Mouse (Mus musculus) cerebellum, adult 2 months (tissue): ENCODE measurements around the gene B3gnt8.

ENCODE experiments used
- CTCF ChIP-seq: fragments of 200-500 bp; IDR thresholded peaks from 2 replicates; pipeline ENCODE4 v1.5.1; 2011; ENCODE audit warnings: low read depth, mild to moderate bottlenecking, control low read depth, low read length, moderate library complexity, borderline replicate concordance; ENCODE audit not compliant: insufficient read depth
- POLR2A ChIP-seq: fragments of 200-500 bp; IDR thresholded peaks from 2 replicates; pipeline ENCODE4 v1.6.1; 2011; ENCODE audit warnings: low read length, control low read depth, borderline replicate concordance; ENCODE audit not compliant: insufficient read depth

- no peak for TF ChIP-seq CTCF
- TF ChIP-seq POLR2A, result no peak
These were observed 43.2 kb downstream of the B3gnt8 start for GRCm38 (mm10) chr7:25669631-25670030.
